Mouse (Mus musculus) CH12.LX (cell line): ENCODE measurements around the gene Aven. TPM values are rescaled to one million over a fixed set of nuclear protein-coding genes. Genes with fewer than 3 reads are reported as not detected.

Experiments
- DNase-seq: peaks from one replicate; pipeline ENCODE4 v3.0.0-alpha.2; 2013; ENCODE audit errors: extremely low read depth
- H3K27ac ChIP-seq: 2 replicates; pipeline ENCODE4 v1.5.1; 2012; ENCODE audit warnings: low read depth, mild to moderate bottlenecking, control low read depth, moderate library complexity; ENCODE audit not compliant: insufficient read depth
- H3K27me3 ChIP-seq: replicated peaks from 2 replicates; pipeline ENCODE3; 2012; ENCODE audit warnings: inconsistent platforms
- H3K36me3 ChIP-seq, 2 experiments: replicated peaks in 1 of 2; 2 replicates each; pipeline versions ENCODE3 to v1.6.1; 2012; ENCODE audit warnings: inconsistent platforms in 1 of 2, low read length in 1 of 2, mild to moderate bottlenecking in 1 of 2, mixed read lengths in 1 of 2, moderate library complexity in 1 of 2; ENCODE audit not compliant: control insufficient read depth in 1 of 2, insufficient read depth in 1 of 2
- H3K4me1 ChIP-seq, 2 experiments: 2 replicates each; pipeline ENCODE4 v1.6.1; 2012; ENCODE audit warnings: inconsistent platforms in 1 of 2, moderate library complexity in 1 of 2; ENCODE audit not compliant: insufficient read depth in 2 of 2, control insufficient read depth in 1 of 2
- H3K4me2 ChIP-seq: 2 replicates; pipeline ENCODE4 v1.6.1; 2012; ENCODE audit warnings: low read depth, mild to moderate bottlenecking, control low read depth; ENCODE audit not compliant: poor library complexity, insufficient read depth, severe bottlenecking
- H3K4me3 ChIP-seq, 3 experiments: fragments of 150-350 bp in 1 of 3; sonication (generic) in 1 of 3; replicated peaks in 1 of 3; 2 replicates each; pipeline versions ENCODE3 to v1.5.1; 2011 to 2012; ENCODE audit warnings: low read depth in 2 of 3, low read length in 2 of 3, mild to moderate bottlenecking in 2 of 3, moderate library complexity in 2 of 3, control low read depth in 1 of 3, improper control_type of control experiment in 1 of 3, inconsistent platforms in 1 of 3, mixed read lengths in 1 of 3; ENCODE audit not compliant: poor library complexity in 1 of 3
- H3K79me2 ChIP-seq: replicated peaks from 2 replicates; pipeline ENCODE4 v1.6.1; 2012; ENCODE audit warnings: mild to moderate bottlenecking, moderate library complexity; ENCODE audit not compliant: control insufficient read depth, poor library complexity, insufficient read depth, severe bottlenecking; ENCODE audit errors: extremely low read depth
- H3K9ac ChIP-seq: 2 replicates; pipeline ENCODE4 v1.6.1; 2012; ENCODE audit warnings: low read depth, mild to moderate bottlenecking, control low read depth, moderate library complexity; ENCODE audit not compliant: insufficient read depth
- H3K9me3 ChIP-seq: replicated peaks from 2 replicates; pipeline ENCODE3; 2012; ENCODE audit warnings: low read length, inconsistent platforms, mixed read lengths
- BHLHE40 ChIP-seq: IDR thresholded peaks from 2 replicates; pipeline ENCODE4 v1.6.1; 2011; ENCODE audit warnings: mild to moderate bottlenecking, low read depth, low read length, improper control_type of control experiment
- CHD1 ChIP-seq: IDR thresholded peaks from 2 replicates; pipeline ENCODE4 v1.6.1; 2012; ENCODE audit warnings: low read depth, low read length, improper control_type of control experiment, inconsistent platforms
- CHD2 ChIP-seq: IDR thresholded peaks from 2 replicates; pipeline ENCODE4 v1.6.1; 2011; ENCODE audit warnings: low read length, improper control_type of control experiment
- CTCF ChIP-seq, 2 experiments: IDR thresholded peaks in 1 of 2; conservative IDR thresholded peaks in 1 of 2; 2 replicates each; pipeline ENCODE4 v1.5.1; 2011 to 2012; ENCODE audit warnings: low read depth in 2 of 2, low read length in 2 of 2, improper control_type of control experiment in 1 of 2, inconsistent platforms in 1 of 2, mild to moderate bottlenecking in 1 of 2, moderate library complexity in 1 of 2
- JUN ChIP-seq: IDR thresholded peaks from 2 replicates; pipeline ENCODE4 v1.6.1; 2011; ENCODE audit warnings: low read depth, mild to moderate bottlenecking, low read length, improper control_type of control experiment, moderate library complexity; ENCODE audit not compliant: insufficient read depth
- JUND ChIP-seq: conservative IDR thresholded peaks from 2 replicates; pipeline ENCODE4 v1.6.1; 2011; ENCODE audit warnings: low read depth, low read length, improper control_type of control experiment
- MAX ChIP-seq: IDR thresholded peaks from 2 replicates; pipeline ENCODE4 v1.6.1; 2011; ENCODE audit warnings: low read length, improper control_type of control experiment
- MAZ ChIP-seq: IDR thresholded peaks from 2 replicates; pipeline ENCODE4 v1.6.1; 2012; ENCODE audit warnings: low read depth, mild to moderate bottlenecking, inconsistent platforms, low read length, improper control_type of control experiment, moderate library complexity
- MEF2A ChIP-seq: IDR thresholded peaks from 2 replicates; pipeline ENCODE4 v1.6.1; 2014; ENCODE audit warnings: low read depth, mild to moderate bottlenecking, inconsistent platforms, low read length, improper control_type of control experiment, borderline replicate concordance
- NRF1 ChIP-seq: IDR thresholded peaks from 2 replicates; pipeline ENCODE4 v1.6.1; 2014; ENCODE audit warnings: low read depth, mild to moderate bottlenecking, inconsistent platforms, low read length, improper control_type of control experiment, moderate library complexity
- RAD21 ChIP-seq: IDR thresholded peaks from 2 replicates; pipeline ENCODE4 v1.6.1; 2011; ENCODE audit warnings: low read depth, mild to moderate bottlenecking, low read length, improper control_type of control experiment, moderate library complexity
- SIN3A ChIP-seq: IDR thresholded peaks from 2 replicates; pipeline ENCODE4 v1.6.1; 2012; ENCODE audit warnings: low read length, improper control_type of control experiment, inconsistent platforms
- SMC3 ChIP-seq: IDR thresholded peaks from 2 replicates; pipeline ENCODE4 v1.6.1; 2011; ENCODE audit warnings: low read depth, low read length, improper control_type of control experiment
- TBP ChIP-seq: conservative IDR thresholded peaks from 2 replicates; pipeline ENCODE4 v1.6.1; 2011; ENCODE audit warnings: low read depth, low read length, improper control_type of control experiment
- USF1 ChIP-seq: IDR thresholded peaks from 2 replicates; pipeline ENCODE4 v1.6.1; 2014; ENCODE audit warnings: low read depth, mild to moderate bottlenecking, inconsistent platforms, low read length, improper control_type of control experiment
- ZC3H11A ChIP-seq: IDR thresholded peaks from 2 replicates; pipeline ENCODE4 v1.6.1; 2012; ENCODE audit warnings: low read depth, mild to moderate bottlenecking, inconsistent platforms, low read length, improper control_type of control experiment
- ZNF384 ChIP-seq: IDR thresholded peaks from 2 replicates; pipeline ENCODE4 v1.6.1; 2012; ENCODE audit warnings: low read depth, low read length, improper control_type of control experiment, inconsistent platforms
- dilution Hi-C: fragments of 300-500 bp; cut with MboI; formaldehyde crosslinking; loops from 2 replicates; pipeline ENCODE4 v1.14.3; 2020; ENCODE audit warnings: low sequenced_read_pairs; ENCODE audit not compliant: extremely low pct_unique_long_range_greater_than_20kb, extremely low pct_ligation_motif_present
- in situ Hi-C: fragments of 300-500 bp; cut with MboI; formaldehyde crosslinking; loops from 3 replicates; pipeline ENCODE4 v1.14.3; 2019; ENCODE audit warnings: low sequenced_read_pairs, low pct_ligation_motif_present, low pct_unique_long_range_greater_than_20kb, mixed read lengths
- polyA plus RNA-seq: library from polyadenylated mRNA; unstranded; fragments of >175 nt; gene quantifications from 2 replicates; pipeline ENCODE4 v1.2.1, GENCODE M21; 2012; ENCODE audit warnings: low read depth; ENCODE audit not compliant: insufficient read length
- total RNA-seq, 2 experiments: library from RNA; depleted of rRNA; stranded (reverse); fragments of 300-350 nt in 1 of 2; fragments of >200 nt in 1 of 2; gene quantifications; 2 replicates each; pipeline ENCODE4 v1.2.3; 2012 to 2014

Gene Aven
- total and polyA plus RNA-seq, 3 experiments: 21.2 to 44.3 (median 33.9) TPM

DNA sequence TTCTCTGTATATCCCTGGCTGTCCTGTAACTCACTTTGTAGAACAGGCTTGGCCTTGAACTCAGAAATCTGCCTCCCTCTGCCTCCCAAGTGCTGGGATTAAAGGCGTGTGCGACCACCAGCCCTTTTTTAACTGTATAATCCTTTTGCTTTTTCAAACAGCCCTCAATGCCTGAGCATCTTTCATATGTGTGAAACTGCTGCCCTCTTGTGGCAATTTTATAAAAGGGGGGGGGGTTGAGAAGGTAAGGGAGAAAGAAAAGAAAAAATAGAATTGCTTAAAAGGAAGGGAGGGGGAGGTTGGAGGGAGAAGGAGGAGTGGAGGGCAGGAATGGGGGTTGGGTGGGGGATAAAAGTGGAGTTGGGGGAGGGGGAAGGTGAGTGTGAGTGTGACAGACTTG lies 11.2 kb upstream of the Aven start:
- Histone ChIP-seq H3K4me3 (no peak overlapping the region), H3K36me3 (no peaks in the 10 kb centered on the region)
- TF ChIP-seq SIN3A (no peak), USF1 (no peak), BHLHE40 (no peak), MAZ (peak; percentile 97), ZNF384 (peak; percentile 68), CTCF (conservative IDR thresholded peaks at IDR 0.05 in 1 of 2, IDR thresholded peaks at IDR 0.05 in 1 of 2; ENCODE audit: low read depth in 2 of 2, low read length in 2 of 2) (peak in 1 of 2 experiments; percentile 81; a peak in 2 of 4 replicates), CHD2 (no peak), RAD21 (peak; percentile 75), MEF2A (no peak), JUN (no peak), ZC3H11A (no peak; the same call in 1 of the 2 replicates), MAX (no peak), CHD1 (no peak), NRF1 (no peak), SMC3 (peak; percentile 61)
- TF ChIP-seq, all 38 proteins: peak for 5
- Histone ChIP-seq H3K4me1 (no peaks in the 10 kb centered on the region), H3K4me2 (0 out of 2 replicates have a peak overlapping the region, but pooled peaks have one; percentile 48), H3K27ac (no peak overlapping the region), H3K9me3 (no peaks in the 10 kb centered on the region), H3K9ac (no peak overlapping the region), H3K79me2 (no peaks in the 10 kb centered on the region), H3K27me3 (no peaks in the 10 kb centered on the region)
- in situ Hi-C loops (no loop called here), dilution Hi-C loops (no loop called here)
- DNase-seq: peak; percentile 62

DNA sequence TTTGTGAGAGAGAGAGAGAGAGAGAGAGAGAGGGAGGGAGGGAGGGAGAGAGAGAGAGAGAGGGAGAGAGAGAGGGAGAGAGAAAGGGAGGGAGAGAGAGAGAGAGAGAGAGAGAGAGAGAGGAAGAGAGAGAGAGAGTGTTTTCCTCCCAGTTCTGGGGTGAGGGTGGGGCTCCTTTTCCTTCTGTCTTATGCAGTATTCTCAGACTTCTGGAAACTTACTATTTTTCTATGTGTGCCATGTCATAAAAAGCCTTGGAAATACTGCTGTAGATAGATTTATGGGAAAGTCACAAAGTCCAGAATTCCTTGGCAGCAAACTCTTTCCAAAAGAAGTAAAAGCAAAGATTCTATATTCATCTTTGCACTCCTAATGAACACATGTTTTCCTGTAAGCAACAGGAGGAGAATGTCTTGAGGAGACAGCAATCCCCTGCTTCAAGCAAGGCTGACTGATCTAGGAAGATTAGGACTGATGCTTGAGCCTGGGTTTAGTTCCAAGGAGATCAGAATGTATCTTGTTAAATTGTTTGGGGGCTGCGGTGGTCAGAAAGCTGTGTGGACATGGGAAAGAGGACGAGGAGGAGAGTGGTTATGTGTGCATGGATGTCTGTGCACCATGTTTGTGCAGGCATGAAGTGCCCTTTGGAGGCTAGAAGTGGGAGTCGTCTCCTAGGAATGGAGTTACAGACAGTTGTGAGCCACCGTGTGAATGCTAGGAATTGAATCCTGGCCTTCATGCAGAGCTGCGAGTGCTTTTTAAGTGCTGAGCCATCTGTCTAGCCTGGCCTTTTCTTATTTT lies 10.0 kb upstream of the Aven start:
- TF ChIP-seq JUND: no peak
- no peak for TF ChIP-seq TBP
- TF ChIP-seq MEF2A: no peak
- dilution Hi-C loops: no loop called here
- H3K4me3 ChIP-seq: no peak overlapping the region

More for the DNA sequence above, 10.0 kb upstream of the Aven start:
- H3K9me3 ChIP-seq: no peaks in the 10 kb centered on the region
- H3K4me2 ChIP-seq: no peak overlapping the region
- in situ Hi-C loops: no loop called here
- no peaks in the 10 kb centered on the region for H3K27me3 ChIP-seq
- no peak overlapping the region for H3K27ac ChIP-seq
- no peaks in the 10 kb centered on the region for H3K4me1 ChIP-seq
- H3K9ac ChIP-seq: no peak overlapping the region
- no peak for DNase-seq
- H3K36me3 ChIP-seq: no peaks in the 10 kb centered on the region
- H3K79me2 ChIP-seq: no peaks in the 10 kb centered on the region
